Mouse (Mus musculus) testis, adult 2 months (tissue): ENCODE data around the gene Plk2. TPM values are rescaled to one million over a fixed set of nuclear protein-coding genes. Genes with fewer than 3 reads are reported as not detected.
"Not testable (repeated sequence)": the region's sequence is repeated elsewhere in the genome, so short reads cannot be mapped to it uniquely, and the experiment has no call there.

ENCODE experiments used
- H3K27ac ChIP-seq: fragments of 200-500 bp; 2 replicates; pipeline ENCODE4 v1.5.1; 2012; ENCODE audit warnings: low read depth, low read length; ENCODE audit not compliant: control insufficient read depth, insufficient read depth
- H3K27me3 ChIP-seq: fragments of 200-500 bp; 2 replicates; pipeline ENCODE4 v1.6.1; 2012; ENCODE audit warnings: mild to moderate bottlenecking, low read length, moderate library complexity; ENCODE audit not compliant: control insufficient read depth, insufficient read depth
- H3K36me3 ChIP-seq: fragments of 200-500 bp; 2 replicates; pipeline ENCODE4 v1.6.1; 2012; ENCODE audit warnings: mild to moderate bottlenecking, low read length; ENCODE audit not compliant: control insufficient read depth, insufficient read depth
- H3K4me1 ChIP-seq: fragments of 200-500 bp; 2 replicates; pipeline ENCODE4 v1.6.1; 2012; ENCODE audit warnings: low read length; ENCODE audit not compliant: control insufficient read depth, insufficient read depth
- H3K4me3 ChIP-seq: fragments of 200-500 bp; 2 replicates; pipeline ENCODE4 v1.5.1; 2012; ENCODE audit warnings: low read depth, mild to moderate bottlenecking, low read length, moderate library complexity, mixed read lengths; ENCODE audit not compliant: control insufficient read depth
- CTCF ChIP-seq: fragments of 200-500 bp; IDR thresholded peaks from 2 replicates; pipeline ENCODE4 v1.5.1; 2012; ENCODE audit warnings: low read depth, mild to moderate bottlenecking, inconsistent platforms, low read length, moderate library complexity; ENCODE audit not compliant: control insufficient read depth, insufficient read depth, insufficient replicate concordance
- POLR2A ChIP-seq: fragments of 200-500 bp; IDR thresholded peaks from 2 replicates; pipeline ENCODE4 v1.6.1; 2012; ENCODE audit warnings: low read depth, mild to moderate bottlenecking, inconsistent platforms, low read length, moderate library complexity; ENCODE audit not compliant: control insufficient read depth
- polyA plus RNA-seq: library from polyadenylated mRNA; depleted of rRNA; stranded (reverse); fragments of >200 nt; gene quantifications from 2 replicates; pipeline ENCODE4 v1.2.3, GENCODE M21; 2012

Gene Plk2
- polyA plus RNA-seq, 1 experiment: 4.1 TPM

GRCm38 (mm10) chr13:110395916-110396685 lies 1.3 kb downstream of the Plk2 start:
- H3K36me3 ChIP-seq: no peaks in the 10 kb centered on the region
- H3K27ac ChIP-seq: no peak overlapping the region
- no peaks in the 10 kb centered on the region for H3K27me3 ChIP-seq
- TF ChIP-seq CTCF (no peak), POLR2A (no peak)
- H3K4me3 ChIP-seq: peak overlapping the region; percentile 89
- H3K4me1 ChIP-seq: peaks cover 6% of the 10 kb centered on the region

GRCm38 (mm10) chr13:110397750-110398149 lies 2.9 kb downstream of the Plk2 start:
- peaks cover 6% of the 10 kb centered on the region for H3K4me1 ChIP-seq
- TF ChIP-seq CTCF (no peak), POLR2A (no peak)
- H3K36me3 ChIP-seq: no peaks in the 10 kb centered on the region
- H3K4me3 ChIP-seq: no peak overlapping the region
- no peak overlapping the region for H3K27ac ChIP-seq
- no peaks in the 10 kb centered on the region for H3K27me3 ChIP-seq

- peak overlapping the region; percentile 69 for H3K4me3 ChIP-seq
- H3K27me3 ChIP-seq: no peaks in the 10 kb centered on the region
- TF ChIP-seq CTCF: no peak
- no peak for TF ChIP-seq POLR2A
- H3K36me3 ChIP-seq: no peaks in the 10 kb centered on the region
- peaks cover 6% of the 10 kb centered on the region for H3K4me1 ChIP-seq
- no peak overlapping the region for H3K27ac ChIP-seq
Observed at GRCm38 (mm10) chr13:110398513-110399270, 3.8 kb downstream of the Plk2 start.

GRCm38 (mm10) chr13:110401443-110401842 lies 6.6 kb downstream of the Plk2 start:
- Histone ChIP-seq H3K4me3 (no peak overlapping the region), H3K27ac (no peak overlapping the region), H3K36me3 (no peaks in the 10 kb centered on the region), H3K4me1 (peaks cover 3% of the 10 kb centered on the region), H3K27me3 (no peaks in the 10 kb centered on the region)
- TF ChIP-seq POLR2A: no peak
- TF ChIP-seq CTCF: no peak

- TF ChIP-seq POLR2A: no peak
- TF ChIP-seq CTCF: no peak
- Histone ChIP-seq H3K4me3 (no peak overlapping the region), H3K4me1 (peaks cover 3% of the 10 kb centered on the region), H3K27ac (no peak overlapping the region), H3K27me3 (no peaks in the 10 kb centered on the region), H3K36me3 (no peaks in the 10 kb centered on the region)
Observed at GRCm38 (mm10) chr13:110401877-110402276, 7.0 kb downstream of the Plk2 start.

- no peak overlapping the region for H3K27ac ChIP-seq
- H3K36me3 ChIP-seq: no peaks in the 10 kb centered on the region
- peaks cover 3% of the 10 kb centered on the region for H3K4me1 ChIP-seq
- no peaks in the 10 kb centered on the region for H3K27me3 ChIP-seq
- TF ChIP-seq POLR2A (no peak), CTCF (no peak)
- H3K4me3 ChIP-seq: no peak overlapping the region
Observed at GRCm38 (mm10) chr13:110404059-110404458, 9.2 kb downstream of the Plk2 start.

- H3K4me1 ChIP-seq, H3K4me3 ChIP-seq, H3K36me3 ChIP-seq, H3K27me3 ChIP-seq, H3K27ac ChIP-seq: not testable (repeated sequence)
Observed at GRCm38 (mm10) chr13:110404686-110405085, 9.8 kb downstream of the Plk2 start.

- H3K27ac ChIP-seq: no peak overlapping the region
- TF ChIP-seq CTCF: no peak
- TF ChIP-seq POLR2A: no peak
- no peak overlapping the region for H3K4me3 ChIP-seq
- no peaks in the 10 kb centered on the region for H3K4me1 ChIP-seq
- H3K36me3 ChIP-seq: no peaks in the 10 kb centered on the region
- no peaks in the 10 kb centered on the region for H3K27me3 ChIP-seq
Observed at GRCm38 (mm10) chr13:110406152-110406551, 11.3 kb downstream of the Plk2 start.
